8 mouse cellular contexts compared by ENCODE assay signal in genomic region chr17:47737271-47738065, GRCm38 (mm10). TPM values are rescaled to one million over a fixed set of nuclear protein-coding genes. Genes with fewer than 3 reads are reported as not detected.
A peak's percentile ranks its signal among the peaks of the same experiment; 100 is the strongest.
DNase-seq lines count a peak whose midpoint lies in the region; ATAC-seq and TF ChIP-seq lines count a peak whose summit lies in the region.

No protein-coding gene starts in this region.

- TF ChIP-seq POLR2A in embryonic fibroblast, embryonic 13.5 days (IDR thresholded peaks at IDR 0.05; ENCODE audit: low read depth, low read length) = peak; percentile 62
- TF ChIP-seq POLR2A in liver, adult 2 months (IDR thresholded peaks at IDR 0.05; ENCODE audit: extremely low read depth, insufficient read depth, low read length) = 0 out of 2 replicates have a peak, but pooled peaks have one; percentile 32

- H3K4me3 ChIP-seq in embryonic fibroblast, embryonic 13.5 days (ENCODE audit: insufficient read depth, low read length) = peak overlapping the region; percentile 55
- H3K4me3 ChIP-seq in heart, embryonic 10.5 days = peak overlapping the region; percentile 92
- H3K4me3 ChIP-seq in kidney, embryonic 15.5 days (replicated peaks) = peak overlapping the region; percentile 82
- H3K4me3 ChIP-seq in liver, adult 2 months (ENCODE audit: insufficient read depth, low read depth, low read length) = peak overlapping the region; percentile 84

- H3K36me3 ChIP-seq in heart, embryonic 10.5 days = no peaks in the 10 kb centered on the region
- no peaks in the 10 kb centered on the region for H3K36me3 ChIP-seq in kidney, embryonic 15.5 days
- H3K36me3 ChIP-seq in liver, adult 2 months (ENCODE audit: control insufficient read depth, insufficient read depth, low read length) = no peaks in the 10 kb centered on the region
- no peaks in the 10 kb centered on the region; the same call in 1 of the 2 replicates for H3K36me3 ChIP-seq in splenic B cell, adult 2 months (ENCODE audit: control insufficient read depth, insufficient read depth, low read length, poor library complexity, severe bottlenecking)

- H3K27ac ChIP-seq in embryonic fibroblast, embryonic 13.5 days (ENCODE audit: insufficient read depth, low read length) = no peak overlapping the region
- H3K27ac ChIP-seq in heart, embryonic 10.5 days = peak overlapping the region; percentile 94
- H3K27ac ChIP-seq in kidney, embryonic 15.5 days = peak overlapping the region; percentile 96
- peak overlapping the region; percentile 92 for H3K27ac ChIP-seq in liver, adult 2 months (replicated peaks; ENCODE audit: insufficient read depth, low read depth, low read length)

- H3K9ac ChIP-seq in kidney, embryonic 15.5 days = peak overlapping the region; percentile 77
- peak overlapping the region; percentile 96 for H3K9ac ChIP-seq in liver, adult 2 months (ENCODE audit: low read depth, low read length)

- no peaks in the 10 kb centered on the region for H3K4me1 ChIP-seq in embryonic fibroblast, embryonic 13.5 days (ENCODE audit: control insufficient read depth, insufficient read depth, low read length)
- H3K4me1 ChIP-seq in heart, embryonic 10.5 days = peaks cover 44% of the 10 kb centered on the region
- peaks cover 27% of the 10 kb centered on the region for H3K4me1 ChIP-seq in kidney, embryonic 15.5 days
- H3K4me1 ChIP-seq in liver, adult 2 months (ENCODE audit: control insufficient read depth, insufficient read depth, low read length) = peaks cover 5% of the 10 kb centered on the region; the same call in 1 of the 2 replicates

- H3K9me3 ChIP-seq in heart, embryonic 10.5 days = no peaks in the 10 kb centered on the region
- H3K9me3 ChIP-seq in kidney, embryonic 15.5 days (replicated peaks) = no peaks in the 10 kb centered on the region

- peak; percentile 76 for DNase-seq in 3T3-L1 (ENCODE audit: low read depth, low spot score)
- DNase-seq in adrenal gland, postnatal 36 days = peak; percentile 94 to 96
- peak; percentile 92 for DNase-seq in heart, embryonic 10.5 days (ENCODE audit: low spot score)
- DNase-seq in liver, adult 2 months (ENCODE audit: extremely low read depth, low read depth, low spot score) = peak; percentile 70
- peak; percentile 93 for DNase-seq in splenic B cell, adult 2 months (ENCODE audit: low read depth, low spot score)

- no peak for TF ChIP-seq CTCF in embryonic fibroblast, embryonic 13.5 days (IDR thresholded peaks at IDR 0.05; ENCODE audit: borderline replicate concordance, insufficient read depth, low read length)
- TF ChIP-seq CTCF in liver, adult 2 months (IDR thresholded peaks at IDR 0.05; ENCODE audit: low read depth, low read length) = no peak

- H3K27me3 ChIP-seq in heart, embryonic 10.5 days (ENCODE audit: insufficient read depth, poor library complexity, severe bottlenecking) = peaks cover 23% of the 10 kb centered on the region
- H3K27me3 ChIP-seq in kidney, embryonic 15.5 days = 0 out of 2 replicates have a peak, but pooled peaks cover 8% of the 10 kb centered on the region
- no peaks in the 10 kb centered on the region for H3K27me3 ChIP-seq in liver, adult 2 months (ENCODE audit: control insufficient read depth, insufficient read depth, low read length)
- no peaks in the 10 kb centered on the region for H3K27me3 ChIP-seq in splenic B cell, adult 2 months (ENCODE audit: control insufficient read depth, insufficient read depth, low read length, poor library complexity, severe bottlenecking)

- under 1% methylated on average over 44 of the region's 60 CpGs for WGBS in heart, embryonic 10.5 days
- under 1% methylated on average over 52 of the region's 60 CpGs for WGBS in kidney, embryonic 15.5 days
- 1% methylated on average over 58 of the region's 60 CpGs for WGBS in liver, adult 2 months

- H3K4me2 ChIP-seq in kidney, embryonic 15.5 days = peak overlapping the region; percentile 97

- peak; percentile 90 for ATAC-seq in kidney, embryonic 15.5 days (replicated peaks; ENCODE audit: low FRiP score)
- peak; percentile 59 for ATAC-seq in monocyte, adult 5-6 weeks (replicated peaks; ENCODE audit: insufficient number of reproducible peaks, low FRiP score, low TSS enrichment, poor library complexity, severe bottlenecking)

- peaks cover 32% of the 10 kb centered on the region for H3K79me2 ChIP-seq in liver, adult 2 months (ENCODE audit: control insufficient read depth, insufficient read depth, low read length)

RNA-seq across cellular contexts. Expression of gene Tfeb, which starts 0.6 kb away (rescaled TPM):
- 10 to 100 TPM; 18.6 to 18.9 TPM for total RNA-seq in adrenal gland, postnatal 36 days (2021)
- 4.7 and 6.5 TPM in 2 replicates for polyA plus RNA-seq in embryonic fibroblast, embryonic 13.5 days (2011; ENCODE audit: insufficient read length, low read depth, missing spikeins)
- polyA plus RNA-seq in heart, embryonic 10.5 days (2016; fragmentation: Nextera tagmentation; extraction: Ambion mirVana) = 15.3 and 19.3 TPM in 2 replicates
- polyA plus RNA-seq in kidney, embryonic 15.5 days (2015; fragmentation: Nextera tagmentation; extraction: Ambion mirVana) = 13.4 and 15.2 TPM in 2 replicates
- total RNA-seq in liver, adult 2 months (2014; rRNA removed) = 5.7 and 8.1 TPM in 2 replicates
- 15.7 and 16.6 TPM in 2 replicates for polyA plus RNA-seq in liver, adult 2 months (2012; rRNA removed)
- 61.8 to 91.9 TPM (median 65.3 TPM) in 3 replicates for total RNA-seq in monocyte, adult 5-6 weeks (2017)

RNA-seq across cellular contexts. Expression of gene Pgc, which starts 10.8 kb away (rescaled TPM):
- total RNA-seq in adrenal gland, postnatal 36 days (2021) = not detected
- not detected in 2 replicates for polyA plus RNA-seq in embryonic fibroblast, embryonic 13.5 days (2011; ENCODE audit: insufficient read length, low read depth, missing spikeins)
- polyA plus RNA-seq in heart, embryonic 10.5 days (2016; fragmentation: Nextera tagmentation; extraction: Ambion mirVana) = 0.49 and 0.67 TPM in 2 replicates
- 0.14 TPM in 1 of 2 replicates, not detected in the other for polyA plus RNA-seq in kidney, embryonic 15.5 days (2015; fragmentation: Nextera tagmentation; extraction: Ambion mirVana)
- total RNA-seq in liver, adult 2 months (2014; rRNA removed) = 0.20 TPM in 1 of 2 replicates, not detected in the other
- polyA plus RNA-seq in liver, adult 2 months (2012; rRNA removed) = 0.26 and 0.37 TPM in 2 replicates
- total RNA-seq in monocyte, adult 5-6 weeks (2017) = not detected in 3 replicates

RNA-seq across cellular contexts. Expression of gene Prickle4, which starts 42.9 kb away (rescaled TPM):
- 1 to 10 TPM; 3.0 to 3.1 TPM for total RNA-seq in adrenal gland, postnatal 36 days (2021)
- polyA plus RNA-seq in embryonic fibroblast, embryonic 13.5 days (2011; ENCODE audit: insufficient read length, low read depth, missing spikeins) = not detected in 2 replicates
- 0.79 TPM in 1 of 2 replicates, not detected in the other for polyA plus RNA-seq in heart, embryonic 10.5 days (2016; fragmentation: Nextera tagmentation; extraction: Ambion mirVana)
- polyA plus RNA-seq in kidney, embryonic 15.5 days (2015; fragmentation: Nextera tagmentation; extraction: Ambion mirVana) = 0.51 and 0.99 TPM in 2 replicates
- total RNA-seq in liver, adult 2 months (2014; rRNA removed) = 1.9 and 2.0 TPM in 2 replicates
- polyA plus RNA-seq in liver, adult 2 months (2012; rRNA removed) = 7.9 and 9.9 TPM in 2 replicates
- not detected in 3 replicates for total RNA-seq in monocyte, adult 5-6 weeks (2017)

RNA-seq across cellular contexts. Expression of gene Gm21981, which starts 43.2 kb away (rescaled TPM):
- under 1 TPM; 0.40 to 0.86 TPM for total RNA-seq in adrenal gland, postnatal 36 days (2021)
- polyA plus RNA-seq in embryonic fibroblast, embryonic 13.5 days (2011; ENCODE audit: insufficient read length, low read depth, missing spikeins) = 3.0 and 3.4 TPM in 2 replicates
- 0.14 and 0.16 TPM in 2 replicates for polyA plus RNA-seq in heart, embryonic 10.5 days (2016; fragmentation: Nextera tagmentation; extraction: Ambion mirVana)
- 0.17 and 0.24 TPM in 2 replicates for polyA plus RNA-seq in kidney, embryonic 15.5 days (2015; fragmentation: Nextera tagmentation; extraction: Ambion mirVana)
- 0.09 and 0.27 TPM in 2 replicates for total RNA-seq in liver, adult 2 months (2014; rRNA removed)
- polyA plus RNA-seq in liver, adult 2 months (2012; rRNA removed) = 0.36 and 0.46 TPM in 2 replicates
- 0.29 TPM in 1 of 3 replicates, not detected in the others for total RNA-seq in monocyte, adult 5-6 weeks (2017)

RNA-seq across cellular contexts. Expression of gene Frs3, which starts 48.6 kb away (rescaled TPM):
- total RNA-seq in adrenal gland, postnatal 36 days (2021) = 1 to 10 TPM; 2.8 to 5.4 TPM
- polyA plus RNA-seq in embryonic fibroblast, embryonic 13.5 days (2011; ENCODE audit: insufficient read length, low read depth, missing spikeins) = 2.5 and 2.7 TPM in 2 replicates
- polyA plus RNA-seq in heart, embryonic 10.5 days (2016; fragmentation: Nextera tagmentation; extraction: Ambion mirVana) = 4.6 and 5.2 TPM in 2 replicates
- 5.5 and 6.7 TPM in 2 replicates for polyA plus RNA-seq in kidney, embryonic 15.5 days (2015; fragmentation: Nextera tagmentation; extraction: Ambion mirVana)
- 1.7 and 1.9 TPM in 2 replicates for total RNA-seq in liver, adult 2 months (2014; rRNA removed)
- polyA plus RNA-seq in liver, adult 2 months (2012; rRNA removed) = 6.5 and 7.1 TPM in 2 replicates
- 0.38 to 1.4 TPM (median 1.3 TPM) in 3 replicates for total RNA-seq in monocyte, adult 5-6 weeks (2017)
